Mouse (Mus musculus) liver, embryonic 11.5 days (tissue): ENCODE measurements at regions not wholly inside any gene's neighbourhood (a gene's known extent, or its start where the extent isn't known, plus 50 kb on each side); places are given as distances from the start of the nearest gene placed in this dataset.

Source experiments
- ATAC-seq: fragments of 200-750 bp; cut with Nextera tagmentation; replicated peaks from 2 replicates; pipeline ENCODE4 v1.8.0; 2017; ENCODE audit warnings: moderate number of reproducible peaks, mild to moderate bottlenecking, moderate TSS enrichment, moderate library complexity; ENCODE audit not compliant: low FRiP score
- DNase-seq: peaks from one replicate; pipeline ENCODE4 v3.0.0-alpha.2; 2017; ENCODE audit warnings: low spot score
- H3K27ac ChIP-seq: fragments of 300-500 bp; sonication (generic); 2 replicates; pipeline ENCODE4 v1.5.1; 2014; ENCODE audit warnings: mild to moderate bottlenecking, low read depth, low read length, control low read depth
- H3K27me3 ChIP-seq: fragments of 300-500 bp; sonication (generic); replicated peaks from 2 replicates; pipeline ENCODE4 v1.6.1; 2014; ENCODE audit warnings: low read length, mixed read lengths; ENCODE audit not compliant: control insufficient read depth, insufficient read depth
- H3K36me3 ChIP-seq: fragments of 300-500 bp; sonication (generic); 2 replicates; pipeline ENCODE4 v1.6.1; 2014; ENCODE audit warnings: mild to moderate bottlenecking, low read length, moderate library complexity, mixed read lengths; ENCODE audit not compliant: control insufficient read depth, insufficient read depth
- H3K4me1 ChIP-seq: fragments of 300-500 bp; sonication (generic); replicated peaks from 2 replicates; pipeline ENCODE4 v1.6.1; 2014; ENCODE audit warnings: low read length, mixed read lengths; ENCODE audit not compliant: control insufficient read depth, insufficient read depth
- H3K4me2 ChIP-seq: fragments of 300-500 bp; sonication (generic); 2 replicates; pipeline ENCODE4 v1.6.1; 2014; ENCODE audit warnings: mild to moderate bottlenecking, control low read depth, moderate library complexity
- H3K4me3 ChIP-seq: fragments of 300-500 bp; sonication (generic); 2 replicates; pipeline ENCODE4 v1.5.1; 2014; ENCODE audit warnings: low read depth, low read length, control low read depth
- H3K9ac ChIP-seq: fragments of 300-500 bp; sonication (generic); 2 replicates; pipeline ENCODE4 v1.6.1; 2014; ENCODE audit warnings: low read depth, low read length, control low read depth
- H3K9me3 ChIP-seq: fragments of 300-500 bp; sonication (generic); 2 replicates; pipeline ENCODE4 v1.6.1; 2016; ENCODE audit warnings: low read length, inconsistent platforms, mixed read lengths; ENCODE audit not compliant: control insufficient read depth
- WGBS: fragments of 180-500 bp; shearing (Covaris S2); extraction: QIAGEN DNeasy Blood & Tissue Kit; methylation state at CpG from one replicate; pipeline ENCODE4 v1.1.7; 2014; 5-methylcytosine and 5-hydroxymethylcytosine counted together

DNA sequence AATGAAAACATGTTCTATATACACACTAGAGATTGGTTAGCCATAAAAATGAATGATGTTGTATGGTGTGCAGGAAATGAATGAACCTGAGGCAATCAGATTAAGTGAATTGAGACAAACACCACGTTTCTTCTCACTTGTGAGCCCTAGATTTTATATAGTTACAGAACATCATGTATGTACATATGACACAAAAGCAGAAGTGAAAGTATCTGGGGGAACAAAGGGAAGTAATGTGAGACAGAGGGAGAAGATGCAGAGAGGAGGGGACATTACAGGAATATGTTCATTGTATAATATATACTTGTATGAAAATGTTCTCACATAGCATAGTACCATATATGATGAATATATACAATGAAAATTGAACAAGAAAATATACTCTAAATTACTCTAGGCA lies 121.1 kb upstream of the Map3k1 start:
- peaks cover 15% of the 10 kb centered on the region for H3K4me1 ChIP-seq
- WGBS: 59% methylated on average over 1 of the region's 1 CpGs
- no peak overlapping the region for H3K4me2 ChIP-seq

GRCm38 (mm10) chr13:111932464-111932863 lies 123.7 kb upstream of the Map3k1 start:
- H3K36me3 ChIP-seq: no peaks in the 10 kb centered on the region
- H3K9ac ChIP-seq: no peak overlapping the region
- no peak for ATAC-seq
- H3K4me3 ChIP-seq: no peak overlapping the region
- no peak overlapping the region for H3K27ac ChIP-seq
- H3K27me3 ChIP-seq: no peaks in the 10 kb centered on the region
- no peaks in the 10 kb centered on the region for H3K9me3 ChIP-seq
- WGBS: 70% methylated on average over 3 of the region's 3 CpGs
- peaks cover 20% of the 10 kb centered on the region for H3K4me1 ChIP-seq
- no peak overlapping the region for H3K4me2 ChIP-seq
- no peak for DNase-seq

More for the DNA sequence above, 121.1 kb upstream of the Map3k1 start:
- no peaks in the 10 kb centered on the region for H3K9me3 ChIP-seq
- H3K4me3 ChIP-seq: no peak overlapping the region
- no peak for DNase-seq
- no peaks in the 10 kb centered on the region for H3K36me3 ChIP-seq
- no peak overlapping the region for H3K9ac ChIP-seq
- no peak for ATAC-seq
- no peaks in the 10 kb centered on the region for H3K27me3 ChIP-seq
- peak overlapping the region; percentile 70; the same call in 1 of the 2 replicates for H3K27ac ChIP-seq

GRCm38 (mm10) chr13:111933526-111934240 lies 124.9 kb upstream of the Map3k1 start:
- no peak overlapping the region for H3K9ac ChIP-seq
- H3K4me1 ChIP-seq: peaks cover 17% of the 10 kb centered on the region
- no peak overlapping the region for H3K4me3 ChIP-seq
- H3K27me3 ChIP-seq: no peaks in the 10 kb centered on the region
- H3K4me2 ChIP-seq: no peak overlapping the region
- ATAC-seq: no peak
- H3K27ac ChIP-seq: no peak overlapping the region
- 57% methylated on average over 8 of the region's 8 CpGs for WGBS
- DNase-seq: no peak
- H3K9me3 ChIP-seq: no peaks in the 10 kb centered on the region
- H3K36me3 ChIP-seq: no peaks in the 10 kb centered on the region

DNA sequence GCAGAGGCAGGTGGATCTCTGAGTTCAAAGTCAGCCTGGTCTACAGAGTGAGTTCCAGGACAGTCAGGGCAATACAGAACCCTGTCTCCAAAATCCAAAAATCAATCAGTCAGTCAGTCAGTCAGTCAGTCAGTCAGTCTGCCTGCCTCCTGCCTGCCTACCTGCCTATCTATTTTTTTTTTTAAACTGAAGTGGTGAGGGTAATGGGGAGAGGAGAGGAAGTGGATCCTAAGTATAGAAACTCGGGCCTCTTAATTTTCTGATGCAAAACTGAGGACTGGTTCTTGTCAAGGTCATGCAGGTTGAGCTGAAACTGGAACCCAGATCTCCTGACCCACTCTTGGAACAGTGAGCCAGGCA lies 126.9 kb upstream of the Map3k1 start:
- Histone ChIP-seq H3K4me1 (peaks cover 29% of the 10 kb centered on the region), H3K4me3 (no peak overlapping the region), H3K9me3 (no peaks in the 10 kb centered on the region), H3K4me2 (no peak overlapping the region), H3K9ac (no peak overlapping the region), H3K36me3 (no peaks in the 10 kb centered on the region), H3K27me3 (no peaks in the 10 kb centered on the region), H3K27ac (no peak overlapping the region)
- ATAC-seq: no peak
- DNase-seq: no peak
- 42% methylated on average over 1 of the region's 1 CpGs for WGBS

DNA sequence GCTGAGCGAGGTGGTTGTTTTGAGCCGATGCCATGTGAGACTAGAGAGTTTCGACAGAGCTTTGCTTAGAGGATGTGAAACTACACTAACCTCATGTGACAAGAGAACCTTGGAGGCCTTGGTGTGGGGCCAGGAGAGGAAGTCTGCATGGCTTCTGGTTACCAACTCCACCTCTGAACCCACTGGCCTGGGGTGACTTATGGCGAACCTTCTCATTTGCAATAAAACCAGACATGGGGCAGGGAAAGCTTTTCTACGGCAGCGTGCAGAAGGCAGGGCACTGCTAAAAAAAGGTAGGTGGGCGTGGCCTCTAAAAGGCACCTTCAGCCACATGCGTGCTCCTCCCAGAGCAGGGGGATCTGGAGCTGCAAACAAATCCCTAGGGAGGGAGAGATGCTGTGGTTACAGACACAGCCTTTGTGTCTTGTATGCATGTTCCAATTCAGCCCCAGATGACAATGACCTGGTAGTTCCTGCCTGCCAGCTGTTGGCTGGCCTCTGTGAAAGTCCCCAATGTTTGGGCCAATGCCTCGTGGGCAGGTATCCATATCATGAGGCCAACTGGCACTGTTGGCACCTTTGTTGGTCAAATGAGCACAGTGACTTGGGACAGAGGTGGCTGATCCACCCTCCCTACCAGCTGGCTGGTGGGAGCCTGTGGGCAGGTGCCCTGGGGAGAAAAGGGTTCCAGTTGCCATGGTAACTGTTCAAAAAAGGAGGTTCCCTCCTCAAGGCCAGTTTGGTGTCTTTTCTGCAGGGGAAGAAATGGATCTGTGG lies 127.5 kb upstream of the Map3k1 start:
- H3K4me3 ChIP-seq: no peak overlapping the region
- H3K36me3 ChIP-seq: no peaks in the 10 kb centered on the region
- 54% methylated on average over 9 of the region's 9 CpGs for WGBS
- H3K9me3 ChIP-seq: no peaks in the 10 kb centered on the region
- H3K27me3 ChIP-seq: no peaks in the 10 kb centered on the region
- ATAC-seq: no peak
- H3K4me2 ChIP-seq: no peak overlapping the region
- DNase-seq: no peak
- H3K9ac ChIP-seq: no peak overlapping the region
- H3K27ac ChIP-seq: no peak overlapping the region
- peaks cover 30% of the 10 kb centered on the region for H3K4me1 ChIP-seq

- Histone ChIP-seq H3K4me1 (peaks cover 37% of the 10 kb centered on the region), H3K4me3 (no peak overlapping the region), H3K27me3 (no peaks in the 10 kb centered on the region), H3K27ac (no peak overlapping the region), H3K4me2 (no peak overlapping the region), H3K9ac (no peak overlapping the region), H3K36me3 (no peaks in the 10 kb centered on the region), H3K9me3 (no peaks in the 10 kb centered on the region)
- DNase-seq (no peak), ATAC-seq (no peak)
- WGBS: 79% methylated on average over 8 of the region's 8 CpGs
These were observed 128.2 kb upstream of the Map3k1 start for GRCm38 (mm10) chr13:111936983-111937382.

DNA sequence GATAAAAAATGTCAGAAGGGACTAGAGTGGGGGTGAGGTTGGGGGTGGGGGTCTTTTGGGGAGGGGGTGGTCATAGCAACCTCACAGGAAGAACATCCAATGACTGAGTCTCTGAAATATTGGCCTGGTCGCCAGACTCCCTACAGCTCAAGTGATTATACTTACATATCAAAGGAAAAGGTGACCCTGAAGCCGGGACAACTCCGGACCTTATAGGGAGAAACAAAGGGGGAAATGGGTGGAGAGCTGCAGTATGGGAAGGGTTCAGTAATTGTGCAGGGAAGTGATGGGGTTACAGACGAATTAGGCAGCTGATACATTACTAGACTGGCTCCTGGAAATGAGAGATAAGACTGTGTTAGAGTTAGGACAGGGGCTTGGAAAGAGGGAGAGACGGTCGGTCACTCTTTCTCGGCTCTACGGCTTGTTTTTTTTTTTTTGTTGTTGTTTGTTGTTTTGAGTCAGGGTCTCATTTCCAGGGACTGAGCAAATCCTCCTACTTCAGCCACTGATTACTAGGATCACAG lies 130.2 kb upstream of the Map3k1 start:
- no peaks in the 10 kb centered on the region for H3K9me3 ChIP-seq
- no peaks in the 10 kb centered on the region for H3K27me3 ChIP-seq
- H3K4me3 ChIP-seq: no peak overlapping the region
- peak overlapping the region; percentile 40; the same call in 1 of the 2 replicates for H3K9ac ChIP-seq
- no peak for DNase-seq
- 30% methylated on average over 8 of the region's 8 CpGs for WGBS
- peaks cover 35% of the 10 kb centered on the region for H3K4me1 ChIP-seq
- H3K27ac ChIP-seq: peak overlapping the region; percentile 42
- H3K36me3 ChIP-seq: no peaks in the 10 kb centered on the region
- peak overlapping the region; percentile 39; the same call in 1 of the 2 replicates for H3K4me2 ChIP-seq
- ATAC-seq: peak; percentile 64

DNA sequence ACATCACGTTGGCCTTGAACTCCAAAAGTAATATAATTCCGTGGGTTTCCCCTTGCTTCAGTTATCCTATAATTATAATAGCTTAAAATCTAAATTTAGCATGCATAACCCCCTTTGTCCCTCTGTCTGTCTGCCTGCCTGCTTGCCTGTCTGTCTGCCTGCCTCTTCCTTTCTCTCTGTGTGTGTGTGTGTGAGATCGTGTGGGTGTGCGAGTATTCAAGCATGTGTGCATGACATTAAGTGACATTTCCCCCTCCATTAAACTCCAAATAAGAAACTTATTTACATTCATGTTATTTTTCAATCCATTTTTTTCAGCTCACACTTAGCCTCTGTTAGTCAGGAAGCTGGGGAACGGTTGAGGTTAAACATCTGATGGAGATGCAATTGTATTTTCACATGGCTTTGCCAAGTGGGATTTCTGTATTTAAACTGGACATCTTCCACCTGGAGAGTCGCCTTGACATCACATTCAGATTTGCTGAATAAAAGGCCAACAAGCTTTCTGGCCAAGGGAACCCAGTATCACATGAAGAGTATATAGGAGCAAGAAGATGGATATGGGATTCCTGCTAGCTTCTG lies 130.8 kb upstream of the Map3k1 start:
- H3K9ac ChIP-seq: no peak overlapping the region
- peaks cover 35% of the 10 kb centered on the region for H3K4me1 ChIP-seq
- H3K9me3 ChIP-seq: no peaks in the 10 kb centered on the region
- H3K4me3 ChIP-seq: no peak overlapping the region
- H3K27ac ChIP-seq: peak overlapping the region; percentile 42; the same call in 1 of the 2 replicates
- no peak overlapping the region for H3K4me2 ChIP-seq
- DNase-seq (no peak), ATAC-seq (no peak)
- H3K36me3 ChIP-seq: no peaks in the 10 kb centered on the region
- no peaks in the 10 kb centered on the region for H3K27me3 ChIP-seq
- WGBS: 75% methylated on average over 6 of the region's 6 CpGs
